Mouse (Mus musculus): ENCODE measurements around the gene Cd4. TPM values are rescaled to one million over a fixed set of nuclear protein-coding genes. Genes with fewer than 3 reads are reported as not detected.
"Not testable (repeated sequence)": the region's sequence is repeated elsewhere in the genome, so short reads cannot be mapped to it uniquely, and the experiment has no call there.

The Cd4 gene
- total RNA-seq, 4 experiments from 2014 or later: 0.19 to 0.54 (median 0.25) TPM

GRCm38 (mm10) chr6:124915942-124916694 is 28.1 kb upstream of the Cd4 start:
- no peak for DNase-seq (ENCODE audit: low spot score)

GRCm38 (mm10) chr6:124915160-124915941 is 27.3 kb upstream of the Cd4 start:
- no peak for DNase-seq (ENCODE audit: low spot score)

GRCm38 (mm10) chr6:124914511-124914910 is 26.5 kb upstream of the Cd4 start:
- no peak for DNase-seq (ENCODE audit: low spot score)

GRCm38 (mm10) chr6:124913721-124914285 is 25.8 kb upstream of the Cd4 start:
- DNase-seq (ENCODE audit: low spot score): no peak

GRCm38 (mm10) chr6:124913214-124913613 is 25.2 kb upstream of the Cd4 start:
- no peak for DNase-seq (ENCODE audit: low spot score)

- DNase-seq (ENCODE audit: low spot score): no peak
Measured at GRCm38 (mm10) chr6:124911533-124912218, 23.7 kb upstream of the Cd4 start, which contains the start of gene Lag3. TSS of gene Lag3 (minus strand) at chr6:124911705.

- DNase-seq (ENCODE audit: low spot score): no peak
Measured at GRCm38 (mm10) chr6:124910032-124910431, 22.0 kb upstream of the Cd4 start.

- DNase-seq (ENCODE audit: low spot score): no peak
Measured at GRCm38 (mm10) chr6:124907767-124908166, 19.7 kb upstream of the Cd4 start.

- no peak for DNase-seq (ENCODE audit: low spot score)
Measured at GRCm38 (mm10) chr6:124904991-124905860, 17.2 kb upstream of the Cd4 start.

GRCm38 (mm10) chr6:124904161-124904981 is 16.4 kb upstream of the Cd4 start:
- DNase-seq (ENCODE audit: low spot score): peak; percentile 84

- DNase-seq (ENCODE audit: low spot score): peak; percentile 98
Measured at GRCm38 (mm10) chr6:124903580-124904151, 15.6 kb upstream of the Cd4 start.

- no peak for DNase-seq (ENCODE audit: low spot score)
Measured at GRCm38 (mm10) chr6:124901851-124902250, 13.8 kb upstream of the Cd4 start.

- DNase-seq (ENCODE audit: low spot score): no peak
Measured at GRCm38 (mm10) chr6:124900801-124901480, 12.9 kb upstream of the Cd4 start.

- DNase-seq (ENCODE audit: low spot score): no peak
Measured at GRCm38 (mm10) chr6:124900056-124900800, 12.2 kb upstream of the Cd4 start.

- no peak for DNase-seq (ENCODE audit: low spot score)
Measured at GRCm38 (mm10) chr6:124898359-124898758, 10.3 kb upstream of the Cd4 start.

GRCm38 (mm10) chr6:124894113-124894512 is 6.1 kb upstream of the Cd4 start:
- DNase-seq (ENCODE audit: low spot score): not testable (repeated sequence)

- no peak for DNase-seq (ENCODE audit: low spot score)
Measured at GRCm38 (mm10) chr6:124890997-124891396, 3.0 kb upstream of the Cd4 start.

GRCm38 (mm10) chr6:124888555-124889125 is 619 bp upstream of the Cd4 start:
- no peak for DNase-seq (ENCODE audit: low spot score)
